Mouse (Mus musculus): ENCODE data around the gene Robo3.

The Robo3 gene

GRCm38 (mm10) chr9:37368081-37368830, 64.8 kb downstream of the Robo3 start:
- DNase-seq (ENCODE audit: low spot score in 2 of 2) = no peak

- DNase-seq (ENCODE audit: low spot score in 2 of 2) = no peak
These were observed 65.6 kb downstream of the Robo3 start, which contains the start of gene Hepacam for GRCm38 (mm10) chr9:37367301-37368080. Gene Hepacam (plus strand): TSS chr9:37367351.

GRCm38 (mm10) chr9:37365706-37366105, 67.3 kb downstream of the Robo3 start:
- DNase-seq (ENCODE audit: low spot score in 2 of 2) = no peak

All from frontal cortex, postnatal 36 days (tissue).